Mouse (Mus musculus) cerebellum, adult 8-10 months (tissue): Measurements from ENCODE around the gene Dhdds.
A peak's percentile ranks its signal among the peaks of the same experiment; 100 is the strongest.

Experiments
- DNase-seq: peaks from one replicate; pipeline ENCODE4 v3.0.0; 2022

Dhdds gene

GRCm38 (mm10) chr4:134000466-134001438 lies at the start of gene Dhdds:
Dhdds (minus strand) TSS chr4:134000918.
- DNase-seq: peak; percentile 94

GRCm38 (mm10) chr4:134047648-134048047 lies 46.9 kb upstream of the Dhdds start:
- DNase-seq: no peak

- no peak for DNase-seq
Measured at GRCm38 (mm10) chr4:134043041-134043440, 42.3 kb upstream of the Dhdds start.

GRCm38 (mm10) chr4:134041317-134042123 lies 40.8 kb upstream of the Dhdds start:
- no peak for DNase-seq

- peak; percentile 82 for DNase-seq
Measured at GRCm38 (mm10) chr4:134035953-134036352, 35.2 kb upstream of the Dhdds start.

- DNase-seq: no peak
Measured at GRCm38 (mm10) chr4:134025802-134026201, 25.1 kb upstream of the Dhdds start.

- no peak for DNase-seq
Measured at GRCm38 (mm10) chr4:134020621-134021020, 19.9 kb upstream of the Dhdds start.

- DNase-seq: peak; percentile 67
Measured at GRCm38 (mm10) chr4:134019641-134020351, 19.1 kb upstream of the Dhdds start.

- no peak for DNase-seq
Measured at GRCm38 (mm10) chr4:134019210-134019609, 18.5 kb upstream of the Dhdds start.

GRCm38 (mm10) chr4:134018779-134019145 lies 18.0 kb upstream of the Dhdds start, which contains the start of gene Lin28a:
Lin28a (minus strand) TSS chr4:134018841.
- no peak for DNase-seq

GRCm38 (mm10) chr4:134018038-134018778 lies 17.5 kb upstream of the Dhdds start:
- DNase-seq: no peak

GRCm38 (mm10) chr4:134017201-134017865 lies 16.6 kb upstream of the Dhdds start:
- DNase-seq: no peak

GRCm38 (mm10) chr4:134016767-134017166 lies 16.0 kb upstream of the Dhdds start:
- DNase-seq: no peak

GRCm38 (mm10) chr4:134016208-134016607 lies 15.5 kb upstream of the Dhdds start:
- DNase-seq: no peak

GRCm38 (mm10) chr4:134012858-134013528 lies 12.3 kb upstream of the Dhdds start:
- no peak for DNase-seq

GRCm38 (mm10) chr4:134011450-134012414 lies 11.0 kb upstream of the Dhdds start:
- no peak for DNase-seq

GRCm38 (mm10) chr4:134009709-134010108 lies 9.0 kb upstream of the Dhdds start:
- no peak for DNase-seq

GRCm38 (mm10) chr4:134006845-134007244 lies 6.1 kb upstream of the Dhdds start:
- DNase-seq: no peak

GRCm38 (mm10) chr4:134005581-134006358 lies 5.1 kb upstream of the Dhdds start:
- DNase-seq: no peak
